25 mouse cellular contexts compared by ENCODE assay signal in the genomic region with DNA sequence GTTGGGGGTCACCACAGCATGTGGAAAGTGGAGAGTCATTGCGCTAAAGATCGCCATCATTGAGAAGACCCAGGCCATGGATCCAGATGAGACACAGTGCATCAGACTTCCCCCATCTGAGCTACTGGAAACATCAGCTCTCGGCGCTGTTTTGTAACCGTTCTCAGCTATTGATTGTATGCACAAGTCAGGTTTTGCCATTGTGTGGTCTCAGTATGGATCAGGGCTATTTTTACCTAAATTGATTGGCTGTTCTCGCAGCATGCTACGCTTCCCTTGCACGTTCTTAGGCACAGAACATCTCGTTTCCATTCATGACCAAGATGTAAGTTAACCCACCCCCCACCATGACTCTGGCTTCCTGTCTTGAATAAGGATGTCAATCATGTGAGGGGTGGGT.
"Had no signal": no experiment of that assay in that cellular context is flagged by ENCODE, and none has a peak within 500 bp of the region (broad histone marks: within the 10 kb centered on the region; RNA-seq: fewer than 3 reads in every experiment).

No protein-coding gene starts in this region.

- H3K27me3 ChIP-seq: forebrain, embryonic 15.5 days; heart, embryonic 12.5 days; hindbrain, embryonic 12.5 days; intestine, embryonic 15.5 days; limb, embryonic 13.5 days had no signal

- ATAC-seq: forebrain, embryonic 15.5 days; hindbrain, embryonic 16.5 days; inflammation-experienced regulatory T-cells, adult 6 months; intestine, embryonic 15.5 days; intestine, postnatal 0 days had no signal

- H3K4me1 ChIP-seq: forebrain, embryonic 15.5 days; heart, embryonic 10.5 days; hindbrain, embryonic 10.5 days; hindbrain, embryonic 12.5 days; limb, embryonic 13.5 days had no signal

- H3K36me3 ChIP-seq: heart, embryonic 12.5 days had no signal

- H3K4me2 ChIP-seq: forebrain, embryonic 15.5 days; heart, embryonic 12.5 days; hindbrain, embryonic 12.5 days; hindbrain, embryonic 14.5 days; intestine, embryonic 15.5 days; limb, embryonic 13.5 days had no signal

- DNase-seq: gastrocnemius, adult 2 months; gastrocnemius, postnatal 10 days; gastrocnemius, postnatal 25 days; heart, adult 18-20 months; heart, postnatal 10 days; heart, postnatal 4 days; kidney, adult 18-20 months; kidney, adult 8-10 months; kidney, postnatal 10 days; kidney, postnatal 25 days; kidney, postnatal 4 days; left cerebral cortex, postnatal 4 days had no signal

- H3K27ac ChIP-seq: forebrain, embryonic 15.5 days; gastrocnemius, adult 2 months; heart, embryonic 10.5 days; hindbrain, embryonic 10.5 days; hindbrain, embryonic 12.5 days; hindbrain, embryonic 14.5 days; intestine, embryonic 15.5 days; layer of hippocampus, adult 2 months; left cerebral cortex, adult 2 months; limb, embryonic 13.5 days had no signal

- H3K9me3 ChIP-seq: forebrain, embryonic 15.5 days; heart, embryonic 10.5 days; heart, embryonic 12.5 days; hindbrain, embryonic 10.5 days; hindbrain, embryonic 12.5 days; intestine, embryonic 15.5 days; limb, embryonic 13.5 days had no signal

- H3K4me3 ChIP-seq: forebrain, embryonic 15.5 days; gastrocnemius, adult 2 months; heart, embryonic 10.5 days; heart, embryonic 12.5 days; hindbrain, embryonic 10.5 days; hindbrain, embryonic 12.5 days; intestine, embryonic 15.5 days; layer of hippocampus, adult 2 months; left cerebral cortex, adult 2 months; limb, embryonic 13.5 days had no signal

- H3K9ac ChIP-seq: forebrain, embryonic 15.5 days; heart, embryonic 12.5 days; hindbrain, embryonic 12.5 days; hindbrain, embryonic 14.5 days; intestine, embryonic 15.5 days; limb, embryonic 13.5 days had no signal
